27 mouse cellular contexts compared by ENCODE assay signal in the genomic region with DNA sequence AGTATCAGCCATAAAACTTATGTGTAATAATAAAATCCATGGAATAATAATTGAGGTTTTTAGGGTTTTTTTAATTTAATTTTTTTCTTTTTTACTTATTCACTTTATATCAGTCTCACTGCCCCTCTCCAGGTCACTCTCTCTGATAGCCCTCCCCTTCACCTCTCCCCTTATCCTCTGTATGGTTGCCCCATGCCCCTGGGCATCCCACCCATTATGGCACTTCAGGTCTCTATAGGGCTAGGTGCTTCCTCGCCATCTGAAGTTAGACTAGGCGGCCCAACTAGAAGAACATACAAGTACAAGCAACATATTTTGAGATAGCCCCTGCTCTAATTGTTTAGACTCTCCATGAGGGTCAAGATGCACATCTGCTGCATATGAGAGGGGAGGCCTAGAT.
"Had no signal": no experiment of that assay in that cellular context is flagged by ENCODE, and none has a peak within 500 bp of the region (broad histone marks: within the 10 kb centered on the region; RNA-seq: fewer than 3 reads in every experiment).

No protein-coding gene starts in this region.

- H3K9ac ChIP-seq: embryonic facial prominence, embryonic 12.5 days; embryonic facial prominence, embryonic 13.5 days; embryonic facial prominence, embryonic 15.5 days; forebrain, embryonic 12.5 days; forebrain, embryonic 13.5 days; forebrain, embryonic 15.5 days; forebrain, postnatal 0 days had no signal

- H3K4me2 ChIP-seq: embryonic facial prominence, embryonic 12.5 days; embryonic facial prominence, embryonic 13.5 days; embryonic facial prominence, embryonic 15.5 days; forebrain, embryonic 12.5 days; forebrain, embryonic 13.5 days; forebrain, embryonic 15.5 days had no signal

- H3K4me1 ChIP-seq: embryonic facial prominence, embryonic 10.5 days; embryonic facial prominence, embryonic 12.5 days; embryonic facial prominence, embryonic 13.5 days; embryonic facial prominence, embryonic 15.5 days; forebrain, embryonic 10.5 days; forebrain, embryonic 13.5 days; forebrain, embryonic 15.5 days had no signal

- H3K27ac ChIP-seq: embryonic facial prominence, embryonic 10.5 days; embryonic facial prominence, embryonic 12.5 days; embryonic facial prominence, embryonic 13.5 days; embryonic facial prominence, embryonic 15.5 days; forebrain, embryonic 10.5 days; forebrain, embryonic 12.5 days; forebrain, embryonic 13.5 days; forebrain, embryonic 15.5 days; gastrocnemius, adult 2 months had no signal

- H3K4me3 ChIP-seq: embryonic facial prominence, embryonic 10.5 days; embryonic facial prominence, embryonic 12.5 days; embryonic facial prominence, embryonic 13.5 days; embryonic facial prominence, embryonic 15.5 days; erythroblast, embryonic 14.5 days; forebrain, embryonic 10.5 days; forebrain, embryonic 12.5 days; forebrain, embryonic 13.5 days; forebrain, embryonic 15.5 days; gastrocnemius, adult 2 months had no signal

- DNase-seq: cerebellum, adult 2 months; cerebellum, adult 8-10 months; cerebellum, adult 9-10 months; cerebellum, adult 9-11 months; cerebellum, postnatal 10 days; cerebellum, postnatal 14 days; cerebellum, postnatal 25 days; cerebellum, postnatal 36 days; embryo, embryonic 11 days; forebrain, postnatal 0 days; gastrocnemius, adult 2 months; gastrocnemius, postnatal 10 days; gastrocnemius, postnatal 14 days; gastrocnemius, postnatal 25 days; gastrocnemius, postnatal 36 days; heart, adult 18-20 months had no signal

- ATAC-seq: forebrain, embryonic 13.5 days; forebrain, embryonic 14.5 days; forebrain, embryonic 15.5 days; forebrain, embryonic 16.5 days; forebrain, postnatal 0 days had no signal

- H3K9me3 ChIP-seq: embryonic facial prominence, embryonic 10.5 days; embryonic facial prominence, embryonic 12.5 days; embryonic facial prominence, embryonic 13.5 days; embryonic facial prominence, embryonic 15.5 days; forebrain, embryonic 10.5 days; forebrain, embryonic 12.5 days; forebrain, embryonic 13.5 days; forebrain, embryonic 15.5 days had no signal

- H3K36me3 ChIP-seq: embryonic facial prominence, embryonic 10.5 days; embryonic facial prominence, embryonic 12.5 days; embryonic facial prominence, embryonic 13.5 days; embryonic facial prominence, embryonic 15.5 days; forebrain, embryonic 10.5 days; forebrain, embryonic 12.5 days; forebrain, embryonic 15.5 days had no signal

- H3K27me3 ChIP-seq: embryonic facial prominence, embryonic 12.5 days; embryonic facial prominence, embryonic 13.5 days; embryonic facial prominence, embryonic 15.5 days; forebrain, embryonic 12.5 days; forebrain, embryonic 13.5 days; forebrain, embryonic 15.5 days had no signal
